8 mouse cellular contexts compared by ENCODE assay signal in the genomic region with DNA sequence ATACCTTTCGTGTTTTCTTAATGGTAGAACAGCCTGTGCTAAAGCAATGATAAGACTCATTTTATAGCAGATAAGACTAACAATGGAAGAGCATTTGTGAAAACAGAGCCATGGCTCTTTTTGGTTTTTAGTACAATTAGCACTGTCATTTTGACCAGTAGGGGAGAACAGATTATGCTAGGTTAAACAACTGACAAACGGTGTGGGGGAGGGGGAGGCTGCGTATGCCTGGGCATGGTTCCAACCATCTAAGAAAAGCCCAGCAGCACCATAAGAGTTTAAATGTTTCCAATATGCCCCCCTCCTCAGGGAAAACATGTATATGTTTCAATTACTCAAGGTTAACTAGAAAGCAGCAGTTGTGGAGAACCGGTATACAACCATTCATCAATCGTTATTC.
DNase-seq lines count a peak whose midpoint lies in the region; ATAC-seq and TF ChIP-seq lines count a peak whose summit lies in the region.

No protein-coding gene starts in this region.

- H3K36me3 ChIP-seq in heart, adult 2 months (ENCODE audit: control insufficient read depth, insufficient read depth, low read length), result no peaks in the 10 kb centered on the region
- H3K36me3 ChIP-seq in liver, embryonic 11.5 days (ENCODE audit: control insufficient read depth, insufficient read depth, low read length), result no peaks in the 10 kb centered on the region
- H3K36me3 ChIP-seq in midbrain, postnatal 0 days (ENCODE audit: insufficient read depth, low read length), result no peaks in the 10 kb centered on the region

- no peak overlapping the region for H3K4me3 ChIP-seq in heart, adult 2 months
- no peak overlapping the region for H3K4me3 ChIP-seq in liver, embryonic 11.5 days (ENCODE audit: low read depth, low read length)
- no peak overlapping the region for H3K4me3 ChIP-seq in midbrain, postnatal 0 days (ENCODE audit: low read depth, low read length)

- H3K27me3 ChIP-seq in heart, adult 2 months (ENCODE audit: control insufficient read depth, insufficient read depth, low read length), result no peaks in the 10 kb centered on the region
- no peaks in the 10 kb centered on the region for H3K27me3 ChIP-seq in liver, embryonic 11.5 days (replicated peaks; ENCODE audit: control insufficient read depth, insufficient read depth, low read length)
- no peaks in the 10 kb centered on the region for H3K27me3 ChIP-seq in midbrain, postnatal 0 days (ENCODE audit: insufficient read depth, low read length)

- no peak overlapping the region for H3K9ac ChIP-seq in heart, adult 2 months (ENCODE audit: low read depth, low read length)
- H3K9ac ChIP-seq in liver, embryonic 11.5 days (ENCODE audit: low read depth, low read length), result no peak overlapping the region
- H3K9ac ChIP-seq in midbrain, postnatal 0 days (replicated peaks; ENCODE audit: low read length, poor library complexity, severe bottlenecking), result no peak overlapping the region

- TF ChIP-seq POLR2A in heart, adult 2 months (IDR thresholded peaks at IDR 0.05; ENCODE audit: insufficient read depth, low read depth, low read length), result no peak

- H3K4me2 ChIP-seq in liver, embryonic 11.5 days, result no peak overlapping the region
- no peak overlapping the region for H3K4me2 ChIP-seq in midbrain, postnatal 0 days (ENCODE audit: low read depth, low read length, poor library complexity, severe bottlenecking)

- WGBS in heart, adult 2 months, result 28% methylated on average over 5 of the region's 5 CpGs
- WGBS in liver, embryonic 11.5 days, result 61% methylated on average over 5 of the region's 5 CpGs
- 38% methylated on average over 5 of the region's 5 CpGs for WGBS in midbrain, postnatal 0 days

- DNase-seq in heart, adult 2 months, result no peak
- DNase-seq in heart, postnatal 36 days, result no peak
- peak; percentile 11 for DNase-seq in liver
- DNase-seq in liver, embryonic 11.5 days (ENCODE audit: low spot score), result no peak
- peak; percentile 48 to 66 for DNase-seq in cerebellum, postnatal 25 days
- peak; percentile 59 for DNase-seq in midbrain, postnatal 0 days (ENCODE audit: low spot score)
- no peak for DNase-seq in spleen, postnatal 4 days (ENCODE audit: low spot score in 2 of 2)
- no peak for DNase-seq in urinary bladder, adult 18-20 months (ENCODE audit: low spot score in 2 of 2)

- no peaks in the 10 kb centered on the region; the same call in 1 of the 2 replicates for H3K79me2 ChIP-seq in heart, adult 2 months (replicated peaks; ENCODE audit: control insufficient read depth, insufficient read depth, low read length)

- TF ChIP-seq CTCF in heart, adult 2 months (IDR thresholded peaks at IDR 0.05), result peak; percentile 21
- peak; percentile 25; the same call in 1 of the 2 replicates for TF ChIP-seq CTCF in midbrain, postnatal 0 days (IDR thresholded peaks at IDR 0.05)

- no peaks in the 10 kb centered on the region for H3K4me1 ChIP-seq in heart, adult 2 months (ENCODE audit: control insufficient read depth, insufficient read depth, low read length)
- H3K4me1 ChIP-seq in liver, embryonic 11.5 days (replicated peaks; ENCODE audit: control insufficient read depth, insufficient read depth, low read length), result no peaks in the 10 kb centered on the region
- H3K4me1 ChIP-seq in midbrain, postnatal 0 days (ENCODE audit: insufficient read depth, low read length), result no peaks in the 10 kb centered on the region

- ATAC-seq in liver, embryonic 11.5 days (replicated peaks; ENCODE audit: low FRiP score), result no peak
- ATAC-seq in midbrain, postnatal 0 days (ENCODE audit: low FRiP score), result no peak

- H3K9me3 ChIP-seq in liver, embryonic 11.5 days (ENCODE audit: control insufficient read depth, low read length), result no peaks in the 10 kb centered on the region
- no peaks in the 10 kb centered on the region for H3K9me3 ChIP-seq in midbrain, postnatal 0 days (ENCODE audit: low read length)

- intact Hi-C loops in heart, adult 2 months (cut with DNase I), result no loop called here
- intact Hi-C loops in heart, postnatal 36 days (cut with DNase I), result no loop called here

- H3K27ac ChIP-seq in heart, adult 2 months, result no peak overlapping the region
- no peak overlapping the region for H3K27ac ChIP-seq in liver, embryonic 11.5 days (ENCODE audit: low read depth, low read length)
- H3K27ac ChIP-seq in midbrain, postnatal 0 days (ENCODE audit: low read depth, low read length), result no peak overlapping the region

- TF ChIP-seq EP300 in heart, adult 2 months (IDR thresholded peaks at IDR 0.05; ENCODE audit: insufficient read depth, low read depth, low read length), result no peak

Comparison
In these comparisons a context has a peak if more than half of its experiments do, and no peak if none do; other contexts are left out.
1. DNase-seq: peak in liver (single experiment), cerebellum, postnatal 25 days (2 of 2) and midbrain, postnatal 0 days (single experiment); none in heart, adult 2 months (0 of 2), heart, postnatal 36 days (0 of 2), liver, embryonic 11.5 days (single experiment), spleen, postnatal 4 days (0 of 2) and urinary bladder, adult 18-20 months (0 of 2).